Mouse (Mus musculus) gastrocnemius, adult 18-20 months (tissue): Measurements from ENCODE around the gene Smg9. TPM values are rescaled to one million over a fixed set of nuclear protein-coding genes. Genes with fewer than 3 reads are reported as not detected.

Source experiments
- DNase-seq: peaks from one replicate; pipeline ENCODE4 v3.0.0; 2021; ENCODE audit warnings: low spot score
- total RNA-seq, 2 experiments: library from RNA; stranded (reverse); gene quantifications; 2 replicates each; pipeline ENCODE4 v1.2.3; 2021

Smg9 gene
- total RNA-seq, 2 experiments from 2014 or later = 10.3 to 11.0 TPM

- DNase-seq = peak; percentile 59
Observed at GRCm38 (mm10) chr7:24441785-24442184, 42.4 kb downstream of the Smg9 start.

- DNase-seq = no peak
Observed at GRCm38 (mm10) chr7:24442313-24442712, 42.9 kb downstream of the Smg9 start.

- no peak for DNase-seq
Observed at GRCm38 (mm10) chr7:24445266-24445926, 46.0 kb downstream of the Smg9 start.

GRCm38 (mm10) chr7:24446697-24447340 lies 47.4 kb downstream of the Smg9 start:
- no peak for DNase-seq

GRCm38 (mm10) chr7:24448782-24449517 lies 49.5 kb downstream of the Smg9 start:
- DNase-seq = no peak

- DNase-seq = no peak
Observed at GRCm38 (mm10) chr7:24450585-24451017, 51.2 kb downstream of the Smg9 start.

- DNase-seq = no peak
Observed at GRCm38 (mm10) chr7:24451855-24452311, 52.5 kb downstream of the Smg9 start, which contains the start of gene Irgc1. TSS of gene Irgc1 (minus strand) at chr7:24452297.

- no peak for DNase-seq
Observed at GRCm38 (mm10) chr7:24454199-24454598, 54.8 kb downstream of the Smg9 start.

- no peak for DNase-seq
Observed at GRCm38 (mm10) chr7:24455726-24456125, 56.3 kb downstream of the Smg9 start.

GRCm38 (mm10) chr7:24457726-24458370 lies 58.4 kb downstream of the Smg9 start:
- no peak for DNase-seq

- DNase-seq = no peak
Observed at GRCm38 (mm10) chr7:24459440-24459839, 60.0 kb downstream of the Smg9 start.

- DNase-seq = peak; percentile 27
Observed at GRCm38 (mm10) chr7:24459843-24460242, 60.4 kb downstream of the Smg9 start.

- no peak for DNase-seq
Observed at GRCm38 (mm10) chr7:24461376-24462051, 62.1 kb downstream of the Smg9 start.

- DNase-seq = peak; percentile 23
Observed at GRCm38 (mm10) chr7:24462388-24463319, 63.2 kb downstream of the Smg9 start, which contains the start of gene Plaur. TSS of gene Plaur (plus strand) at chr7:24462484.

- no peak for DNase-seq
Observed at GRCm38 (mm10) chr7:24466835-24467234, 67.4 kb downstream of the Smg9 start.

- no peak for DNase-seq
Observed at GRCm38 (mm10) chr7:24467886-24468285, 68.5 kb downstream of the Smg9 start.

- DNase-seq = no peak
Observed at GRCm38 (mm10) chr7:24469126-24469525, 69.7 kb downstream of the Smg9 start.

- no peak for DNase-seq
Observed at GRCm38 (mm10) chr7:24470356-24470755, 70.9 kb downstream of the Smg9 start.
